Mouse (Mus musculus) C2C12 (cell line): ENCODE measurements at regions not wholly inside any gene's neighbourhood (a gene's known extent, or its start where the extent isn't known, plus 50 kb on each side); places are given as distances from the start of the nearest gene placed in this dataset.

Experiments used
- CTCF ChIP-seq: IDR thresholded peaks from one replicate; pipeline ENCODE4 v1.5.1; 2011; ENCODE audit not compliant: control insufficient read depth, insufficient read depth, insufficient read length
- MAX ChIP-seq: IDR thresholded peaks from one replicate; pipeline ENCODE4 v1.6.1; 2011; ENCODE audit warnings: mild to moderate bottlenecking, control low read depth
- MYOD1 ChIP-seq: IDR thresholded peaks from one replicate; pipeline ENCODE4 v1.6.1; 2011; ENCODE audit warnings: low read depth; ENCODE audit not compliant: control insufficient read depth, insufficient read length
- MYOG ChIP-seq: IDR thresholded peaks from one replicate; pipeline ENCODE4 v1.6.1; 2011; ENCODE audit not compliant: control insufficient read depth, insufficient read length; ENCODE audit errors: extremely low read depth
- USF1 ChIP-seq: IDR thresholded peaks from one replicate; pipeline ENCODE4 v1.6.1; 2011; ENCODE audit warnings: low read depth, mild to moderate bottlenecking, control low read depth, moderate library complexity

DNA sequence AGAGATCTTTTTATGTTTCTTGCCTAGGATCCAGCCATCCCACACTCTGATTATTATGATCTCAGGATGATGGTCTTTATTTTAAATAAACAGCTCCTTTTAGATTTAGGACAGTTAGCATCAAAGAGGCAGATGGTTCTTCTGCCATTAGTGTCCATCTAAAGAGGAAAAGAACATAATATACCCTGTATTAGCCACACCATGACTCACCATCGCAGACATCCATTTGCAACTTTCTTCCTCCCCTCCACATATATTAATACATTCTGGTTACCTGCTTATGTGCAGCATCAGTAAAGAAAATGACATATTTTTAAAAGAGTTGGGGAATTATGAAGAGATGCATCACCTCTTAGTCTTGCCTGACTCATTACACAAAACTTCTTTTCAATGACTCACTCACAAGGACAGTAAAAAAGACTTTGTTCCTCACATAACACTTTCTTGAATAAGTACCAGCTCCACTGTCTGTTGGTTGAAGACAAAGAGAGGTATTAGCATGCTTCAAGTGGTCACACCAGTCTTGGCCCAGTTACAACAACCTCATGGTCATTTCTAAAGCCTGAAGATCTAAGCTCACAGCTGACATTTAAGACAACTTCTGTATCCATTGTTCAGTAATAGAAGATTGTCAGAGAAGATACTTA is 766.9 kb upstream of the Celf2 start:
- TF ChIP-seq MYOD1 (no peak), CTCF (no peak), MAX (peak; percentile 93), USF1 (no peak), MYOG (no peak)
